Mouse (Mus musculus) megakaryocyte, embryonic 14.5 days (primary cell): ENCODE data around the gene Fancd2.

ENCODE experiments used
- FLI1 ChIP-seq: IDR thresholded peaks from 2 replicates; pipeline ENCODE4 v1.6.1; 2012; ENCODE audit warnings: low read length, inconsistent platforms, mixed read lengths
- GATA1 ChIP-seq: IDR thresholded peaks from 3 replicates; pipeline ENCODE4 v1.6.1; 2012; ENCODE audit warnings: mixed read lengths, low read length, inconsistent platforms, borderline replicate concordance

DNA sequence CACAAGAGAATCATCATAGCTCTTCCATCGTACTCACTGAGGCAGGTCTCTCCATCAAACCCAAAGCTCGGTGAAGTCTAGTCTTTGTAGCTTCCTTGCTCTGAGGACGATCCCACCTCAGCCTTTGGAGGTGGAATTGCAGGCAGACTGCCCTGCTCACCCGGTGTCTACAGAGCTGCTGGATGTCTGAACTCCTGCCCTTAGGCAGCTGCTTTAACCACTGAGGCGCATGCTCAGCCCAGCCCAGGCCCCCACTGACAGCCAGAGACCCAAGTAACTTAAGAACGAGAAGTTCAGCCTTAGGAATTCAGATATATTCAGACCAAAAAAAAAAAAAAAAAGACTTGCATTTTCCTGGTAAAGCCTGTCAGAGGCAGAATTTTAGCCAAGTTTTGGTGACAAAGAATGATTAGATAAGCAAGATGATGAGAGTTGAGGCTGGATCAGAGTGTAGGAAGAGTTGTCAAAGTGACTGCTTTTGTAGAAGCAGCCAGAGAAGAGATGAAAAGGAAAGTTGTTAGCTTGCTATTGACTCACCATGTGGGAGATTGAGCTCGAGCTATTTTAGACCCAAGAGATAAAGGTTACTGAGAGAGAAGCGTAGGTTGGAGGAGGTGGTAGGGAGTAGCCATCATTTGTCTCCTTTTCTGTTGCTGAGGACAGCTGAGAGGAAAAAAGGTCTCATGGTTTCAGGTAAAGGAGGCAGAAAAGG is 80.9 kb downstream of the Fancd2 start:
- no peak for TF ChIP-seq GATA1
- no peak for TF ChIP-seq FLI1
